Mouse (Mus musculus): ENCODE results near the gene Tada2b. TPM values are rescaled to one million over a fixed set of nuclear protein-coding genes. Genes with fewer than 3 reads are reported as not detected.

Tada2b gene
- polyA plus RNA-seq (2016; fragmentation: Nextera tagmentation; extraction: Ambion mirVana), result 2.0 and 2.3 TPM in 2 replicates

DNA sequence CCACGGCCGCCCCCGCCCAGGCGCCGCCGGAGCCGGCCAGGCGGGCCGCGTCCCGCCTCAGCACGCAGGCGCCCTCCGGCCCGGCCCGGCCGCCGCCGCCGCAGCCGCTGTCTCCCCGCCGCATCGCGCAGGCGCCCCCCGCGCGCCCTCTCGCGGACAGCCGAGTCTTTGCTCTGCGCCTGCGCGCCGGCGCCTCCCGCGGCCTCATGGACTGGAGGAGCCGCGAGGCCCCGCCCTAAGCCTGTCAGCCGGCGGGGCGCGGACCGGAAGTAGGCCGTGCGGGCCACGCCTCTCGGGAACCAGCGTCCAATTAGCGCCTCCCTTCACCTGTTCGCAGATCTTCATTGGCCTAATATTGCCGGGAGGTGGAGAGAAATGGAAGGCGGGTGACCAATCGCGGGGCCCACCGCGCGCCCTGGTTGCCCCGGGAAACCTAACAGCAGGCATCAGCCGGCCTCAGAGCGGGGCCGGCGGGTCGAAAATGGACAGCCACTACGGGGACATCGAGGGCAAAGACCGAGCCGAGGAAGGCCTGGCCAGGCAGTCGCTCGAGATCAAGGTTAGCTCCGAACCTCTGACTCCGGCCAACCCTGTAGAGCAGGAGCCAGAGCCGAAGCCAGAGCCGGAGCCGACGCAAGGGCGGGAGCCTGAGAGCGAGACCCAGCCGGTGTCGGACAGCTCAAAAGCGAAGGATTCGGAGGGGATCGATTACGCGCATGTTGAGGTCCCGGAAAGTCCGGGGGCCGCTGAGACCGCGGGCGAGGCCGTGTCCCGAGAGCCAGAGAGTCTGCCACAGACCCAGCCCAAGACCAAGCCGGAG, at the start of gene Tada2b, which contains the start of gene Ccdc96:
Tada2b (minus strand) TSS at position 115 of the 820 bp plus-strand sequence.
Ccdc96 (plus strand) TSS at position 418 of the 820 bp plus-strand sequence.
- Histone ChIP-seq H3K9me3 (replicated peaks) (peaks cover 6% of the 10 kb centered on the region; the same call in 1 of the 2 replicates), H3K4me1 (peaks cover 47% of the 10 kb centered on the region)
- WGBS, result 4% methylated on average over 97 of the region's 97 CpGs

DNA sequence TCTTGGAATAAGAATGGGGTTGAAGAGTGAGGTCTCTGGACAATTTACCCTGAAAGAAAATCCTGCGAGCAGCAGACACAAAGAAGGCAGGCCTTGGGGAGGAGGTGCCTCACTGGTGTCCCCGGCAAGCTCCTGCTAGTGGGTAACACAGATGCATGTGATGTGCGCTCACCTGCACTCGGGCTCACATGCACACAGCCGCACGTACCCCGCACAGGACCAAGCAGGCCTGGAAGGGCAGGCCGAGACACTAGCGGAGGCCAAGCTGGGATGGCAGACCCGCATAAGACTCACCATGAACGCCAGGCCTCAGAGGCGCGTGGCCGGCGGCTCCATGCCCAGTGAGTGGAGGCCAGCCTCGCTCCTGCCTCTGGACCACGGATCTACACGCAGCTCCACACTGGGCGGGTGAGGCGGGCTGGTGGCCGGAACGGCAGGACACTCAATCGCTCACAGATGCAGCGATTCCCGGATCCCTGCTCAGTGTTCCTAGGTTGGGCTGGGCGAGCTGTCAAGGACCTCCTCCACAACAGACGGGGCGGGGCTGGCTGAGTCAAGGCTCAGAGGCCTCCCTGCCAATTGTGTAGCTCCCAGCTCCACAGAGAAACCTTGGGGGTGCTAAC, 46.2 kb upstream of the Tada2b start:
- 0% methylated on average over 28 of the region's 28 CpGs for WGBS
- H3K4me3 ChIP-seq, result peak overlapping the region; percentile 87
- peaks cover 34% of the 10 kb centered on the region for H3K4me1 ChIP-seq
- H3K27me3 ChIP-seq (ENCODE audit: low read depth, poor library complexity, severe bottlenecking), result no peaks in the 10 kb centered on the region
- H3K27ac ChIP-seq (replicated peaks), result peak overlapping the region; percentile 92
- H3K36me3 ChIP-seq, result no peaks in the 10 kb centered on the region
- H3K9me3 ChIP-seq (replicated peaks), result no peaks in the 10 kb centered on the region
- DNase-seq (ENCODE audit: low spot score), result peak; percentile 95

More for the DNA sequence above, at the start of gene Tada2b, which contains the start of gene Ccdc96:
- H3K27ac ChIP-seq (replicated peaks), result peak within 1 kb of the TSS; percentile 91
- DNase-seq (ENCODE audit: low spot score), result peak; percentile 98
- peaks cover 16% of the 10 kb centered on the region for H3K27me3 ChIP-seq (ENCODE audit: low read depth, poor library complexity, severe bottlenecking)
- H3K4me3 ChIP-seq, result peak within 1 kb of the TSS; percentile 92
- peaks cover 17% of the 10 kb centered on the region for H3K36me3 ChIP-seq

DNA sequence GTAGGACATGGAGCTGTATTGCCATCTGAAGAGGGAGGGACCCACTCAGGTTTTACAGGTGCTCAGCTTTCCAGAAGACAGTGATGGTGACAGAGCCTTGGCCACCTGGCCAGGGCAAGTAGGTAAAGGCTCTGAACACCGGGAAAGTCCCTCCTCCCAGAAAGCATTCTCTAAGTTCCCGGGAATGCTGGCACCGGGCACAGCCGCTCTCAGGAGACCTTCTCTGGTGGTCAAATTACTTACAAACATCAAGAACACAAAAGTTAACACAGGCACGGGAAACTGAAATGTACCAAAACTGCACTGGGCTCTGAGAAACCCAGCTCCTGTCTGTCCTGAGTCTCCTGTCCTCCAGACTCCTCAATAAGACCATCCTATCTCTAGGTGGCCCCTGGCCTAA, 45.6 kb upstream of the Tada2b start:
- DNase-seq (ENCODE audit: low spot score), result no peak
- H3K4me1 ChIP-seq, result peaks cover 34% of the 10 kb centered on the region
- H3K4me3 ChIP-seq, result peak overlapping the region; percentile 87
- H3K36me3 ChIP-seq, result peaks cover 1% of the 10 kb centered on the region
- 20% methylated on average over 5 of the region's 5 CpGs for whole genome bisulfite sequencing
- H3K27me3 ChIP-seq (ENCODE audit: low read depth, poor library complexity, severe bottlenecking), result no peaks in the 10 kb centered on the region
- H3K9me3 ChIP-seq (replicated peaks), result no peaks in the 10 kb centered on the region
- H3K27ac ChIP-seq (replicated peaks), result peak overlapping the region; percentile 92

DNA sequence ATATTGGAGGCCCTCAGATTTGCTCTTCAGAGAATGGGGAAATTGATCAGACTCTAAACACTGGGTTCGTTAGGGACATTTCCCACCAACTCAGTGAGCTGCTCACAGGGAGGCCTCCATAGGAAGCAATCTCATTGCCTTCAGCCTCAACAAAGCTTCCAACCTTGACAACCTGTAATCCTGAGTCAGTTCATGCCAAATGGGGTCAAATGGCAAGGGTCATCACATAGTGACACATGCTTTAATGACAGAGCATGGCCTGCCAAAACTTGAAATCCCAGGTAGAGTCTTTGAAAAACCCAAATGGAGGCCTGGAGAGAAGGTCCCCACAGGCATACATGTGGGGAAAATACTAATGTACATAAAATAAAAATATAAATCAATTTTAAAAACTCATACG, 42.8 kb upstream of the Tada2b start:
- no peak for DNase-seq (ENCODE audit: low spot score)

DNA sequence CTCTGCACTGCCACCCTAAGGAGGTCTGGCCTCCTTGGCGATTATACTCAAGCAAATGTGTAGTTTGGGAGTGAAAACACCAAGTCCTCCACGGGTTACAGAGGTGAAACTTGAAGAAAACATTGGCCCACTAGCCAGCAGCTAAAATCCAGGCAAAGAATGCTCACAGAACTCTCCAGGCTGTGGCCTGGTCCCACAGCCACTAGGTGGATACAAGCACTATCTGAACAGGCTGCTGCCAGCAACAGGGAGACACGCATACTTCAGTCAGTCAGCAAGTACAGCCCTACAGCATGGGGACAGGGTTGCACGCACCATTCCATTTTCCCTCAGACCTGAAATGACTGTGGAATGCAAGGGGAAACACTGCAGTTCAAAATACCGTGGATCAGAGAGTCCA, 42.2 kb upstream of the Tada2b start:
- peaks cover 34% of the 10 kb centered on the region for H3K4me1 ChIP-seq
- WGBS, result 89% methylated on average over 5 of the region's 5 CpGs
- H3K36me3 ChIP-seq, result peaks cover 34% of the 10 kb centered on the region
- no peak overlapping the region for H3K27ac ChIP-seq (replicated peaks)
- no peaks in the 10 kb centered on the region for H3K27me3 ChIP-seq (ENCODE audit: low read depth, poor library complexity, severe bottlenecking)
- H3K9me3 ChIP-seq (replicated peaks), result no peaks in the 10 kb centered on the region
- H3K4me3 ChIP-seq, result no peak overlapping the region
- DNase-seq (ENCODE audit: low spot score), result no peak

More for the DNA sequence above, 42.8 kb upstream of the Tada2b start:
- H3K4me1 ChIP-seq, result peaks cover 34% of the 10 kb centered on the region
- no peaks in the 10 kb centered on the region for H3K27me3 ChIP-seq (ENCODE audit: low read depth, poor library complexity, severe bottlenecking)
- peaks cover 28% of the 10 kb centered on the region for H3K36me3 ChIP-seq
- H3K9me3 ChIP-seq (replicated peaks), result no peaks in the 10 kb centered on the region
- WGBS, result 93% methylated on average over 2 of the region's 2 CpGs
- H3K4me3 ChIP-seq, result no peak overlapping the region
- no peak overlapping the region for H3K27ac ChIP-seq (replicated peaks)

DNA sequence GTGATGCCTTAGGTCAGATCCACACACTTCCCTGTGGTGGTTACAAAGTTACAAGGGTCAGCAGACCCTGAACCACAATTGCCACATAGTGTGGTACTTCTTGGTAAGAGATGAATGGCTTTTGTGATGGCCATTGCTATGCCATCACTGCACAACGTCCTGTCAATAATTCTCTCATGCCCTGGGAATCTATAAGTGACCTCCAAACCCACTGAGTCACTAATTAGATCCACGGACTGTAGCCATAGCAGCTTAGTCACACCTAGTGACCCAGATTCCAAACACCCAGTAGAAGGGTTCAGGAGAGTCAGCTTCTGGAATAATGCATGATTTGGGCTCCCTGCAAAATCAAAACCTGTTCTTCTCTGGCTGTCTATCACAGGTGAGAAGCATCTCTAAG, 41.1 kb upstream of the Tada2b start:
- H3K9me3 ChIP-seq (replicated peaks), result no peaks in the 10 kb centered on the region
- H3K27me3 ChIP-seq (ENCODE audit: low read depth, poor library complexity, severe bottlenecking), result no peaks in the 10 kb centered on the region
- peaks cover 45% of the 10 kb centered on the region for H3K36me3 ChIP-seq
- WGBS, result 77% methylated on average over 2 of the region's 2 CpGs
- peaks cover 25% of the 10 kb centered on the region for H3K4me1 ChIP-seq
- H3K4me3 ChIP-seq, result no peak overlapping the region
- no peak overlapping the region for H3K27ac ChIP-seq (replicated peaks)
- DNase-seq (ENCODE audit: low spot score), result no peak

DNA sequence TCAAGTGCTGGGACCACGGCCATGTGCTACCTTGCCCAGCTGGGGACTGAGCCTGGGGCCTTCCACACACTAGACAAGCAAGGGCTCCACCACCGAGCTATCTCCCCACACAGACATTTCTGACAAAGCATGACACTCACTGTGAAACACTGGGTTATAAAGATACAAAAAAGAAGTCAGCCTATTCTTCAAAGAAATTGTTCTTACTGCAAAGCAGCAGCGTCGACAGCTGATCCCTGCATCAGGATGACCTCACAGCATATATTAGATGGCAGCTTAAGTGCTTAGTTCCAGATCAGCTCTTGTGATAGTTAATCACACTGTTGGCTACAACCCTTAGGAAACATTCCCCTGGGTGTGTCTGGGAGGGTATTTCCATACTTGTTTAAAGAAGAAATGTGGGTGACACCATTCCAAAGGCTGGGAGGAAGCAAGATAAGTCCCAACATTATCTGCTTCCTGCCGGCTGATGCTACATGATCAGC, 39.2 kb upstream of the Tada2b start:
- peaks cover 5% of the 10 kb centered on the region for H3K4me1 ChIP-seq
- no peak for DNase-seq (ENCODE audit: low spot score)
- no peak overlapping the region for H3K27ac ChIP-seq (replicated peaks)
- peaks cover 65% of the 10 kb centered on the region for H3K36me3 ChIP-seq
- no peaks in the 10 kb centered on the region for H3K9me3 ChIP-seq (replicated peaks)
- H3K4me3 ChIP-seq, result no peak overlapping the region
- no peaks in the 10 kb centered on the region for H3K27me3 ChIP-seq (ENCODE audit: low read depth, poor library complexity, severe bottlenecking)
- 85% methylated on average over 5 of the region's 5 CpGs for WGBS

DNA sequence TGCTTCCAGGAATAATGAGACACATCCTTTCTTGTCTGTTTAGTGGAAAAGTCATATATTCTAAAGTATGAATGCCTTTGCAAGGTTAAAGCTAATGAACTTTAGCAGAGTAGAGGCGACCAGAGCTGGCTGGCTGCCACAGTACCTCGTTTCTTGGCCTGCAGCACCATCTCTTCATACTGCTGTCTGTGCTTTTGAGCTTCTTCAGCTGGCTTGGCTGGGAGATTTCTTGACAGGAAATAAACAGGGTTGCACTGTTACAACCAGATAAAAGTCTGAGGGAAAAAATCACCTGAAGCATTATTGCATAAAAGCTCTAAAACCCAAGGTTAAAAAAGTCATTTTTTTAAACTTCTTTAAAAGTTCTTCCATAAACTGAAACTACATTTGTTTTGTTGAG, 38.7 kb upstream of the Tada2b start:
- no peaks in the 10 kb centered on the region for H3K9me3 ChIP-seq (replicated peaks)

DNA sequence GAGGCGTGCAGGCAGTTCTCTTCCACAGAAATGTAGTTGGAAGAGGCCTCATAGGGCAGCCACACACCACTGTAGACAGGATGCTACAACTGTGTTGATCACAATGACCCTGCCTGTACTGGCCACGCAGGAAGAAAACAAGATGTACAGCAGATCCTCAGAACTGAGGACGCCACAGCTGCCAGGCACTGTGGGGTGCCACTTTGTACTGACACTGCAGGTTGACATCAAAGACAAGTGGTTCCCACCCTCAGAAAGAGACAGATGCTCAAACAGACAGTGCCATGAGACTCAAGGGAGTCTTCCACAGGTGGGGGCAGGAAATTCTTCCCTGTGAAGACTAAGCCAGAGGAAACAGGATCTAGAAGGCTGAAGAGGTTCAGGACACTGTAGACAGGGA, 35.7 kb upstream of the Tada2b start:
- Histone ChIP-seq H3K4me1 (no peaks in the 10 kb centered on the region), H3K4me3 (no peak overlapping the region), H3K27ac (replicated peaks) (no peak overlapping the region), H3K27me3 (ENCODE audit: low read depth, poor library complexity, severe bottlenecking) (no peaks in the 10 kb centered on the region), H3K9me3 (replicated peaks) (no peaks in the 10 kb centered on the region), H3K36me3 (peaks cover 96% of the 10 kb centered on the region)
- DNase-seq (ENCODE audit: low spot score), result no peak
- 81% methylated on average over 3 of the region's 3 CpGs for WGBS

More for the DNA sequence above, 38.7 kb upstream of the Tada2b start:
- Histone ChIP-seq H3K4me1 (peaks cover under 1% of the 10 kb centered on the region; the same call in 1 of the 2 replicates), H3K27ac (replicated peaks) (no peak overlapping the region), H3K27me3 (ENCODE audit: low read depth, poor library complexity, severe bottlenecking) (no peaks in the 10 kb centered on the region), H3K4me3 (no peak overlapping the region), H3K36me3 (peaks cover 69% of the 10 kb centered on the region)
- DNase-seq (ENCODE audit: low spot score), result no peak
- 87% methylated on average over 2 of the region's 2 CpGs for WGBS

DNA sequence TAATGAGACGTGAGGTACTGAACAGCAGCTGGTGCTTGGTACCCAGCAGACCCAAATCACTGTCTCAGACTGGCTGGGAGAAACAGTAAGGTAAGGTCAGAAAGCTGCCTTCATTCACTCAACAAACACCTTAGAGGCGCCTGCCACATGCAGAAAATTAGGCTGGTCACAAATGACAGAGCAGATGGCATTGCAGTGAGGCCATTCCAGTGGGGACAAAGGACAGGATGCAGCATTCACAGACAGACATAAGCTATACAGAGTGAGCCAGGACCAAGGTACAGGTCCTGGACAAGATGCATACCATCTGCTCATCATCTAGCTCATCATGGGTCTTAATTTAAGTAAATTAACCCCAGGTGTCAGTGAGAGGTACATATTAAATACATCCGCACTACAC, 33.5 kb upstream of the Tada2b start:
- no peak for DNase-seq (ENCODE audit: low spot score)
- no peaks in the 10 kb centered on the region for H3K27me3 ChIP-seq (ENCODE audit: low read depth, poor library complexity, severe bottlenecking)
- peaks cover 94% of the 10 kb centered on the region for H3K36me3 ChIP-seq
- H3K4me3 ChIP-seq, result no peak overlapping the region
- H3K27ac ChIP-seq (replicated peaks), result no peak overlapping the region
- 94% methylated on average over 3 of the region's 3 CpGs for WGBS
- H3K9me3 ChIP-seq (replicated peaks), result no peaks in the 10 kb centered on the region
- no peaks in the 10 kb centered on the region for H3K4me1 ChIP-seq

DNA sequence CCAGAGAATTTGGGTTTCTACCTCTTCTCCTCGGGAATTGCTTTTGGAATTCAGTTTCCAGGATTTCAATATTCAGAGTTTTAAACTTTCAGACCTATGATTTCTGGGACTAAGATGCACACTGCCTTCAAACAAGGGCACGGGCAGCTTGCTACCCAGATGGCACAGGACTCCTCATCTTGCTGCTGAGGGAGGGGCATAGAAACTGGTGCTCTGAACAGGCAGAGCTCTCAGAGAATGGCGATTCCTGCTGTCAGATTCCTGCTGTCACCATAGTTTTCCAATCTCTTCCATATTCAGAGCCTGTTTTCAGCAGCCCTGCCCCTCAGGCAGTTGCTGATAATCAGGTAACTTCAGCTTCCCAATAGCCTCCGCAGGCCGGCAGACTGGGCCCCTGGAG, 31.5 kb upstream of the Tada2b start:
- H3K4me1 ChIP-seq, result no peaks in the 10 kb centered on the region
- DNase-seq (ENCODE audit: low spot score), result no peak
- WGBS, result 88% methylated on average over 5 of the region's 5 CpGs
- H3K9me3 ChIP-seq (replicated peaks), result no peaks in the 10 kb centered on the region
- H3K27me3 ChIP-seq (ENCODE audit: low read depth, poor library complexity, severe bottlenecking), result no peaks in the 10 kb centered on the region
- H3K27ac ChIP-seq (replicated peaks), result no peak overlapping the region
- no peak overlapping the region for H3K4me3 ChIP-seq
- H3K36me3 ChIP-seq, result peaks cover 94% of the 10 kb centered on the region

DNA sequence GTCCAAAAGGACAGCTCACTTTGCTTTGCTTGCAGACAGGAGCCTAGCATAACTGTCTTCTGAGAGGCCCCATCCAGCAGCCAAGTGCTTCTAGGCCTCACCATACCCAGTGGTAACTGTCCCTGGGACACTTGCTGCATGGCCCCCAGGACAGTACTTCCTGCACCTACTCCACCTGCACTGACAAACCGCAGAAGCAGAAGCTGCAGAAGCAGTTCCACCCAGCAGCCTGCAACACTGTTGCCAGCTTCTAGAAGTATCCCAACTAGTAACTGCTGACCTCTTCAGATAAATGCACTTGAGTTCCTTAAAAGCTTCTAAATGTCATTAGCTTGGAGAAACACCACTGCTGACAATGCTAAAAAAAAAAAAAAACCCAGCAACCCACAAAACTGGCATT, 31.0 kb upstream of the Tada2b start:
- WGBS, result 94% methylated on average over 1 of the region's 1 CpGs
- Histone ChIP-seq H3K9me3 (replicated peaks) (no peaks in the 10 kb centered on the region), H3K4me1 (no peaks in the 10 kb centered on the region), H3K27me3 (ENCODE audit: low read depth, poor library complexity, severe bottlenecking) (no peaks in the 10 kb centered on the region), H3K4me3 (no peak overlapping the region), H3K27ac (replicated peaks) (no peak overlapping the region), H3K36me3 (peaks cover 94% of the 10 kb centered on the region)
- no peak for DNase-seq (ENCODE audit: low spot score)

DNA sequence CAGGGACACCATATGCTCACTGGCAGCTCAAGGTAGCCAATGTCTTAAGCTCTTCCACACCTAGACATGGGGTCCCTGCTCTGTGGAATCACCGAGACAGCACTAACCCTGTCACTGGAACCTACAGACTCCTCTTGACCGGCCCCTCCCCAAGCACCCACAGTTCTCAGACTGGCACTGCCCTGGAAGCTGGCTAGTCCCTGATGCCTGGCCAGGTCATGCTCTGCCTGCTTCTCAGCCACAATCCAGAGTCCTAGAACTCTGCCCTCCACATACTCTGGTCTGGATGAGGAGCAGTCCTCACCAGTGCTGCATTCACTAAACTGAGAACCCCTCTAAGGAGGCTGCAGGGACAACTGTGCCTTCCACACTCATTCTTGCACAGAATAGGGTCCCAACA, 26.9 kb upstream of the Tada2b start:
- Histone ChIP-seq H3K4me1 (no peaks in the 10 kb centered on the region), H3K4me3 (no peak overlapping the region), H3K9me3 (replicated peaks) (no peaks in the 10 kb centered on the region), H3K27ac (replicated peaks) (no peak overlapping the region), H3K36me3 (peaks cover 91% of the 10 kb centered on the region), H3K27me3 (ENCODE audit: low read depth, poor library complexity, severe bottlenecking) (no peaks in the 10 kb centered on the region)
- DNase-seq (ENCODE audit: low spot score), result no peak
- 91% methylated on average over 2 of the region's 2 CpGs for WGBS

All from midbrain, embryonic 10.5 days (tissue).